Mouse (Mus musculus) layer of hippocampus, adult 18-20 months (tissue): Measurements from ENCODE around the gene Myg1. TPM values are rescaled to one million over a fixed set of nuclear protein-coding genes. Genes with fewer than 3 reads are reported as not detected.

ENCODE experiments used
- DNase-seq, 2 experiments: peaks; one replicate each; pipeline ENCODE4 v3.0.0; 2022; ENCODE audit warnings: low spot score in 2 of 2
- total RNA-seq, 2 experiments: library from RNA; stranded (reverse); gene quantifications; 2 replicates each; pipeline ENCODE4 v1.2.3; 2021

Myg1 gene
- total RNA-seq, 2 experiments from 2014 or later = 69.4 to 72.5 TPM

- no peak for DNase-seq
Measured at GRCm38 (mm10) chr15:102377810-102378262, 46.3 kb downstream of the Myg1 start.

- peak; percentile 50 to 87 for DNase-seq
Measured at GRCm38 (mm10) chr15:102381575-102381974, 50.1 kb downstream of the Myg1 start.

- DNase-seq = no peak
Measured at GRCm38 (mm10) chr15:102383671-102384070, 52.2 kb downstream of the Myg1 start.

- DNase-seq = no peak
Measured at GRCm38 (mm10) chr15:102386640-102387039, 55.1 kb downstream of the Myg1 start.

Other genes starting within 250 kb of the Myg1 start
- gene Tns2, start 231.3 kb upstream of the Myg1 start, total RNA-seq = 10 to 100 TPM; 13.8 to 18.2 TPM
- 100 to 1,000 TPM; 156 to 165 TPM for gene Spryd3, start 195.5 kb upstream of the Myg1 start, total RNA-seq
- 10 to 100 TPM; 11.7 to 12.9 TPM for gene Igfbp6, start 187.3 kb upstream of the Myg1 start, total RNA-seq
- gene Soat2, start 181.2 kb upstream of the Myg1 start, total RNA-seq = under 1 TPM in 1 of 2 experiments, not detected in 1; 0.15 TPM
- gene Zfp740, start 128.5 kb upstream of the Myg1 start, total RNA-seq = 10 to 100 TPM; 66.1 to 71.8 TPM
- 10 to 100 TPM; 33.3 to 37.4 TPM for gene Csad, start 127.0 kb upstream of the Myg1 start, total RNA-seq
- 1 to 10 TPM in 1 of 2 experiments, under 1 TPM in 1; 0.76 to 1.9 TPM for gene Itgb7, start 99.8 kb upstream of the Myg1 start, total RNA-seq
- gene Rarg, start 74.2 kb upstream of the Myg1 start, total RNA-seq = 10 to 100 TPM; 11.3 to 13.7 TPM
- gene Gm9918, start 61.1 kb upstream of the Myg1 start, total RNA-seq = not detected
- gene Mfsd5, start 52.3 kb upstream of the Myg1 start, total RNA-seq = 10 to 100 TPM; 34.6 to 38.9 TPM
- 1 to 10 TPM in 1 of 2 experiments, under 1 TPM in 1; 0.64 to 1.4 TPM for gene Espl1, start 35.4 kb upstream of the Myg1 start, total RNA-seq
- 100 to 1,000 TPM; 469 to 474 TPM for gene Pfdn5, start 5.6 kb upstream of the Myg1 start, total RNA-seq
- 10 to 100 TPM; 19.2 to 23.6 TPM for gene Aaas, start 19.1 kb downstream of the Myg1 start, total RNA-seq
- under 1 TPM; 0.41 to 0.45 TPM for gene Sp7, start 35.5 kb downstream of the Myg1 start, total RNA-seq
- gene Sp1, start 74.4 kb downstream of the Myg1 start, total RNA-seq = 10 to 100 TPM; 25.7 to 26.3 TPM
- gene Amhr2, start 113.7 kb downstream of the Myg1 start, total RNA-seq = 1 to 10 TPM; 1.0 to 1.8 TPM
- 10 to 100 TPM; 45.0 to 49.1 TPM for gene Prr13, start 127.3 kb downstream of the Myg1 start, total RNA-seq
- gene Pcbp2, start 138.8 kb downstream of the Myg1 start, total RNA-seq = 100 to 1,000 TPM; 495 to 508 TPM
- not detected for gene Gm10337, start 172.0 kb downstream of the Myg1 start, total RNA-seq
- 10 to 100 TPM; 88.1 to 90.2 TPM for gene Map3k12, start 185.4 kb downstream of the Myg1 start, total RNA-seq
- gene Tarbp2, start 186.5 kb downstream of the Myg1 start, total RNA-seq = 10 to 100 TPM; 27.6 to 27.7 TPM
- 1 to 10 TPM; 2.4 to 2.6 TPM for gene Npff, start 193.2 kb downstream of the Myg1 start, total RNA-seq